Mouse (Mus musculus) gastrocnemius, postnatal 25 days (tissue): ENCODE data around the gene Eif4g3. TPM values are rescaled to one million over a fixed set of nuclear protein-coding genes. Genes with fewer than 3 reads are reported as not detected.

Experiments
- DNase-seq: peaks from one replicate; pipeline ENCODE4 v3.0.0; 2022
- microRNA-seq, 2 experiments: library from miRNA; unstranded; fragments of <30 nt; microRNA quantifications; one replicate each; pipeline ENCODE4 v1.2.0; 2021; ENCODE audit warnings: borderline replicate concordance in 2 of 2
- total RNA-seq, 2 experiments: library from RNA; stranded (reverse); gene quantifications; 1 replicate in 1 of 2; 2 replicates in 1 of 2; pipeline ENCODE4 v1.2.3; 2021

Gene Eif4g3
- total RNA-seq, 2 experiments from 2014 or later: 93.1 to 94.8 TPM

DNA sequence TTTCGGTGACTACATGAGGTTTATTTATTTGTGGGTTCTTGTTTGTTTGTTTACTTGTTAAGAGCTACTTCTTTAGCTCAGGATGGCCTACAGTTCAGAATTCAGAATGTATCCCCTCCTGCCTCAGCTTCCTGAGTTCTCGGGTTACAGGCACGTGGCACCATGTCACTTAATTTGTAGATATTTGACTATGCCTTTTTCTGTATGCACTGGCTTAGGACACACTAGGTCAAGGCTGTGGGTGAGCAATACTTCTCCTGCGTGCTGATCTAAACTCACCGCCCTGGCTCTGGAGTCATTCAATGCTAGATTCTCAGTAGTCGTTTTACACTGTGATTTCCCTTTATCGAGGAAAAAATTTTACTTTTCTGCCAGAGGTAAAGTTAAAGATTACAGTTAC, 227.9 kb downstream of the Eif4g3 start:
- no peak for DNase-seq

DNA sequence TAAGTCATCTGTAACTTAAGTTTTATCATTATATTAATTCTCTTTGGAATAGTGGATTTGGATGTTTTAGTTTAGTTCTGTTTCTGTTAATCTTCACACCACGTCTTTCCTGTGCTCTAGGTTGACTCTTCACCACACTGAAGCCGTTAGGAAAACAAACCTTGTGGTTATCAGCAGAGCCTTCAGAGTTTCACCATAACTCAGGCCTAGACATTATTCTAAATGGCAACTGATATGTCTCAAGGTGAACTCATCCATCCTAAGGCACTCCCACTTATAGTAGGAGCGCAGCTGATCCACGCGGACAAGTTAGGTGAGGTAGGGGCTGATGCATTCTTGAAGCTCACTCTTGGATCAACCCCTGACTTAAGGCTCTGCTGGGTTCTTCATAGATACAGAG, 228.6 kb downstream of the Eif4g3 start:
- no peak for DNase-seq

DNA sequence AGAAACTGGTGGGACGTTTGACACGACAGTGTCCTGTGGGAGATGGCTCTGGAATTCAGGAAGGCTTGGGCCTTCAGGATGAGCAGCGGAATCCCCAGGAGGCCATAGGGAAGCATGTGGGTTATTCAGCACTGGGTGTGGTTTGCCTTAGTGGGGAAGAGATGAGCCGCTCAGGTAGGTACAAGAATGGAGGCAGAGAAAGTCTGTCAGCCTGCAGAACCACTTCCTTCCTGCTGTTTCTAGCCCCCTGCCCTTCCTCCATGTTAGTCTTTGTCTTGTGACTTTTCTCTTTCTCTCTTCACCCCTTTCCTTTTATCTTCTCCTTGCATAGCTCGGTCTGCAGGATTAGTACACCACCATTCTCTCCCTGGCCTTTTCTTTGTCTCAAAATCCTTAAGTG, 229.6 kb downstream of the Eif4g3 start:
- DNase-seq: no peak

- no peak for DNase-seq
Observed at GRCm38 (mm10) chr4:138223623-138224022, 230.8 kb downstream of the Eif4g3 start.

- DNase-seq: no peak
Observed at GRCm38 (mm10) chr4:138246756-138247665, 254.2 kb downstream of the Eif4g3 start.

DNA sequence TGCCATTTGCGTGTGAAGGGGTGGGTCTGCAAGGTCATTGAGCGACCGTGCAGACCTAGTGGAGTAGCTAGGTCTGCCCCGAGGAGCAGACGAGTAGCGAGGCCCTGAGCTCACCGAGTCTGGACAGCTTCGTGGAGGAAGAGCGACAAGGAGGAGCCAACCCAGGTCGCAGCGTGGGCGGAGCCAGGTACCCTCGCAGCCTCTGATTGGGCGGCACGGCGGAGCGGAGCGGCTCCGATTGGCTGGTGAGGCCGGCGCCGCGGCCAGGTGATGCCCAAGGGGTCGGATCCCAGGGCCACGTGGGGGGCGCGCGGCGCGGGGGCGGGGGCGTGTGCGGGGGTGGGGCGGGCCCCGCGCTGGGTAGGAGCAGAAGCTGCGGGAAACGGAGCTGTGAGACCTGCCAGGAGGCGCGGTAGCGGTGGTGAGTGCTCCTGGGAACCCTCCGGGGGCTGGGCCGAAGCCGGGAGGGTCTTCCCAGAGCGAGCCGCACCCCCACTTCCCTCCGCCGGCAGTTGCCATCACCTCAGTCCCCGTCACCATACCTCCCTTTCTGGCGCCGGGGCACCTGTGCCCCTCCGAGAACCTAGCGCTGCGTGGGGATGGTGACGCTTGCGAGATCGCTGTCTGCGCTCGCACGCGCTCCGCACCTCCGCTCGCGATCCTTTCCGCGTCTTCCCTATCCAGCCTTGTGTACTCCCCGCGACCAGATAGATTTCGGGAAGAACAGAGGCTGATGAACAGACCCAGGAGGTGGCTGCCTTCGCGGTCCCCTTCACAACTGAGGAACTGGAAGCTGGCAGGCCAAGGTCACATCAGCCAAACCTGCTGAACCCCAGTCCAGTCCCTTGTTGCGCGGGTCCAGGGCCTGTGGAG, 257.5 kb downstream of the Eif4g3 start, which contains the start of the genes Sh2d5 and Kif17:
Gene Sh2d5, plus strand, starts transcription at position 316 of the 873 bp plus-strand sequence.
Gene Kif17, plus strand, starts transcription at position 348 of the 873 bp plus-strand sequence.
- peak; percentile 63 for DNase-seq

GRCm38 (mm10) chr4:138251819-138252218, 259.0 kb downstream of the Eif4g3 start:
- DNase-seq: no peak

GRCm38 (mm10) chr4:138252231-138252630, 259.4 kb downstream of the Eif4g3 start:
- DNase-seq: no peak

GRCm38 (mm10) chr4:138257116-138257687, 264.4 kb downstream of the Eif4g3 start:
- DNase-seq: no peak

Small RNA genes within 50 kb of the gene (microRNA-seq; reads per million reads assigned to microRNA genes)
- 0 reads per million in 2 experiments for gene Mir6399

Other genes with a start within 250 kb of the Eif4g3 start
- gene Alpl, start 196.6 kb upstream of the Eif4g3 start, total RNA-seq: 10 to 100 TPM; 13.1 to 14.4 TPM
- gene Ece1, start 130.8 kb upstream of the Eif4g3 start, total RNA-seq: 10 to 100 TPM; 47.6 to 54.2 TPM
- 10 to 100 TPM; 45.5 to 53.0 TPM for gene Hp1bp3, start 223.3 kb downstream of the Eif4g3 start, total RNA-seq